Comparison of ENCODE assay signal across 28 mouse cellular contexts in genomic region chr13:31587341-31587740, GRCm38 (mm10). TPM values are rescaled to one million over a fixed set of nuclear protein-coding genes. Genes with fewer than 3 reads are reported as not detected.
DNase-seq lines count a peak whose midpoint lies in the region; ATAC-seq and TF ChIP-seq lines count a peak whose summit lies in the region.
"Had no signal": no experiment of that assay in that cellular context is flagged by ENCODE, and none has a peak within 500 bp of the region (broad histone marks: within the 10 kb centered on the region; RNA-seq: fewer than 3 reads in every experiment).

No protein-coding gene starts in this region.

- 62% methylated on average over 5 of the region's 5 CpGs for WGBS in intestine, embryonic 14.5 days
- 68% methylated on average over 5 of the region's 5 CpGs for WGBS in intestine, postnatal 0 days

- no peaks in the 10 kb centered on the region for H3K4me1 ChIP-seq in intestine, embryonic 14.5 days (replicated peaks; ENCODE audit: control insufficient read depth, insufficient read depth, low read length)
- no peaks in the 10 kb centered on the region for H3K4me1 ChIP-seq in intestine, postnatal 0 days (replicated peaks; ENCODE audit: control insufficient read depth, insufficient read depth, low read length)
- H3K4me1 ChIP-seq: hindbrain, embryonic 13.5 days; megakaryocyte, embryonic 14.5 days; midbrain, embryonic 13.5 days had no signal

- peak; percentile 48 for DNase-seq in intestine, embryonic 14.5 days (ENCODE audit: low spot score)
- DNase-seq in NIH3T3 (ENCODE audit: low read depth) = peak; percentile 58
- peak; percentile 54 for DNase-seq in adrenal gland, postnatal 14 days
- peak; percentile 87 for DNase-seq in lung, postnatal 10 days
- DNase-seq in layer of hippocampus, adult 9-10 months (ENCODE audit: low spot score) = no peak
- no peak for DNase-seq in natural killer cell, adult 2 months (ENCODE audit: low spot score in 2 of 2)
- DNase-seq: B cell, adult 2 months; cerebellum, adult 9-10 months; forebrain, postnatal 0 days; gastrocnemius, postnatal 25 days; kidney, adult 8-10 months; kidney, postnatal 25 days; thymus, adult 18-20 months; thymus, postnatal 4 days had no signal

- no peaks in the 10 kb centered on the region for H3K9me3 ChIP-seq in intestine, embryonic 14.5 days (ENCODE audit: control insufficient read depth, low read length)
- no peaks in the 10 kb centered on the region for H3K9me3 ChIP-seq in intestine, postnatal 0 days (ENCODE audit: control insufficient read depth)
- H3K9me3 ChIP-seq: G1E; hindbrain, embryonic 13.5 days; midbrain, embryonic 13.5 days had no signal

- no peak for ATAC-seq in intestine, embryonic 14.5 days (replicated peaks; ENCODE audit: low FRiP score, low TSS enrichment, low read depth)
- no peak for ATAC-seq in intestine, postnatal 0 days
- ATAC-seq: activated CD4-positive, CD25-positive, alpha-beta regulatory T cell, adult 4 months; forebrain, postnatal 0 days; midbrain, embryonic 13.5 days had no signal

- no peak overlapping the region for H3K27ac ChIP-seq in intestine, embryonic 14.5 days (ENCODE audit: low read depth)
- no peak overlapping the region for H3K27ac ChIP-seq in intestine, postnatal 0 days (ENCODE audit: low read depth, low read length)
- H3K27ac ChIP-seq: hindbrain, embryonic 13.5 days; midbrain, embryonic 13.5 days had no signal

- no peak overlapping the region for H3K4me3 ChIP-seq in intestine, embryonic 14.5 days (ENCODE audit: low read depth, low read length)
- H3K4me3 ChIP-seq in intestine, postnatal 0 days (ENCODE audit: low read depth, low read length) = no peak overlapping the region
- H3K4me3 ChIP-seq: hindbrain, embryonic 13.5 days; megakaryocyte, embryonic 14.5 days; midbrain, embryonic 13.5 days had no signal

- no peaks in the 10 kb centered on the region for H3K27me3 ChIP-seq in intestine, embryonic 14.5 days (replicated peaks; ENCODE audit: control insufficient read depth, insufficient read depth, low read length)
- no peaks in the 10 kb centered on the region for H3K27me3 ChIP-seq in intestine, postnatal 0 days (replicated peaks; ENCODE audit: control insufficient read depth, insufficient read depth, low read length)
- H3K27me3 ChIP-seq: CH12.LX; hindbrain, embryonic 13.5 days; megakaryocyte, embryonic 14.5 days; midbrain, embryonic 13.5 days had no signal

- no peak for TF ChIP-seq CTCF in intestine, postnatal 0 days (IDR thresholded peaks at IDR 0.05; ENCODE audit: low read depth)

- H3K36me3 ChIP-seq in intestine, embryonic 14.5 days (ENCODE audit: control insufficient read depth, insufficient read depth, low read length) = no peaks in the 10 kb centered on the region
- H3K36me3 ChIP-seq in intestine, postnatal 0 days (ENCODE audit: control insufficient read depth, insufficient read depth) = no peaks in the 10 kb centered on the region
- H3K36me3 ChIP-seq: G1E; hindbrain, embryonic 13.5 days; midbrain, embryonic 13.5 days had no signal

- no peak overlapping the region for H3K9ac ChIP-seq in intestine, embryonic 14.5 days (ENCODE audit: low read length)
- H3K9ac ChIP-seq in intestine, postnatal 0 days (ENCODE audit: low read depth, low read length) = no peak overlapping the region
- H3K9ac ChIP-seq: forebrain, postnatal 0 days; hindbrain, embryonic 13.5 days; midbrain, embryonic 13.5 days had no signal

- no peak overlapping the region for H3K4me2 ChIP-seq in intestine, embryonic 14.5 days (ENCODE audit: low read length)
- no peak overlapping the region for H3K4me2 ChIP-seq in intestine, postnatal 0 days (replicated peaks; ENCODE audit: low read depth)
- H3K4me2 ChIP-seq: hindbrain, embryonic 13.5 days; midbrain, embryonic 13.5 days had no signal

RNA-seq across cellular contexts. Expression of gene A530084C06Rik, which starts 28.2 kb away (rescaled TPM):
- polyA plus RNA-seq in intestine, embryonic 14.5 days (2014; fragmentation: Nextera tagmentation; extraction: Ambion mirVana) = not detected in 2 replicates
- not detected in 2 replicates for polyA plus RNA-seq in intestine, postnatal 0 days (2015; fragmentation: Nextera tagmentation; extraction: Ambion mirVana)
- not detected in 2 replicates for total RNA-seq in adrenal gland, postnatal 14 days (2021)
- total RNA-seq: CH12.LX; G1E; gastrocnemius, postnatal 25 days had no signal
- polyA plus RNA-seq: activated CD4-positive, CD25-positive, alpha-beta regulatory T cell, adult 4 months; embryonic facial prominence, embryonic 11.5 days; forebrain, embryonic 11.5 days; forebrain, postnatal 0 days; G1E; heart, embryonic 14.5 days; hindbrain, embryonic 13.5 days; liver, embryonic 16.5 days; midbrain, embryonic 13.5 days; neural tube, embryonic 11.5 days; stomach, embryonic 16.5 days had no signal

RNA-seq across cellular contexts. Expression of gene Foxq1, which starts 31.4 kb away (rescaled TPM):
- polyA plus RNA-seq in intestine, embryonic 14.5 days (2014; fragmentation: Nextera tagmentation; extraction: Ambion mirVana) = 1.5 TPM in 2 replicates
- polyA plus RNA-seq in intestine, postnatal 0 days (2015; fragmentation: Nextera tagmentation; extraction: Ambion mirVana) = 8.5 and 9.6 TPM in 2 replicates
- total RNA-seq in adrenal gland, postnatal 14 days (2021) = 0.15 and 3.7 TPM in 2 replicates
- total RNA-seq: CH12.LX; gastrocnemius, postnatal 25 days had no signal
- polyA plus RNA-seq: activated CD4-positive, CD25-positive, alpha-beta regulatory T cell, adult 4 months; G1E had no signal

RNA-seq across cellular contexts. Expression of gene Foxf2, which starts 38.3 kb away (rescaled TPM):
- polyA plus RNA-seq in intestine, embryonic 14.5 days (2014; fragmentation: Nextera tagmentation; extraction: Ambion mirVana) = 27.8 and 28.3 TPM in 2 replicates
- 9.3 and 10.6 TPM in 2 replicates for polyA plus RNA-seq in intestine, postnatal 0 days (2015; fragmentation: Nextera tagmentation; extraction: Ambion mirVana)
- total RNA-seq in adrenal gland, postnatal 14 days (2021) = not detected in 2 replicates
- total RNA-seq: CH12.LX; gastrocnemius, postnatal 25 days; monocyte, adult 5-6 weeks had no signal
- polyA plus RNA-seq: activated CD4-positive, CD25-positive, alpha-beta regulatory T cell, adult 4 months; G1E had no signal

Comparison
In these comparisons a context has a peak if more than half of its experiments do, and no peak if none do; other contexts are left out.
1. DNase-seq: peak in intestine, embryonic 14.5 days (single experiment), NIH3T3 (single experiment), adrenal gland, postnatal 14 days (single experiment) and lung, postnatal 10 days (single experiment); none in layer of hippocampus, adult 9-10 months (single experiment) and natural killer cell, adult 2 months (0 of 2).